Mouse (Mus musculus): ENCODE measurements around the gene Zfp993.
"Not testable (repeated sequence)": the region's sequence is repeated elsewhere in the genome, so short reads cannot be mapped to it uniquely, and the experiment has no call there.

Zfp993 gene

DNA sequence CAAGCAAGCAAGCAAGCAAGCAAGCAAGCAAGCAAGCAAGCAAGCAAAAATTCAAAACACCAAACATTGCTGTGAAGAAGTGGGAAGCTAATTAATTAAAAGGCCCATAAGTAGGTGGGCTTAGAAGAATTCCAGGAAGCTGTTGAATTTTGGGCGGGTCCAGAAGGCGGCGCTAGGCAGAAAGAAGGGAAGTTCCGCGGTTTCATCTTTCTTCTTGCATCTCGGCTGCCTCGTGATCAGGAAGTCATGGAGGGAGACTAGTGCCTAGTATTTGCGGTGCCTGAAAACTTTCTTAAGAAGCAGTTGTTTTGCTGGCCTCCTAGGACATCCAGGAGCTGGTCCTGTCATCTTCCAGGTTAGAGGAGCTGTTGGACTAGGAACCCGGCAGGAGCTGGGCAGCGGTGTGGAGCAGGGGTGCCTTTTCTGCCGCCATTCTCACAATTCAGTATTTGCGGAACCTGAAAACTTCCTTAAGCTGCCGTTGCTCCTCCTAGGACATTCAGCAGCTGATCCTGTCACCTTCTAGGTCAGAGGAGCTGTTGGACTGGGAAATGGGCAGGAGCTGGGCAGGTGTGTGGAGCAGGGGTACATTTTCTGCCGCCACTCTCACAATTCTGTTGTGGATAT, at the start of gene Zfp993:
TSS of gene Zfp993 (plus strand) at position 188 of the 627 bp plus-strand sequence.
- DNase-seq (ENCODE audit: low spot score in 2 of 2) = not testable (repeated sequence)

DNA sequence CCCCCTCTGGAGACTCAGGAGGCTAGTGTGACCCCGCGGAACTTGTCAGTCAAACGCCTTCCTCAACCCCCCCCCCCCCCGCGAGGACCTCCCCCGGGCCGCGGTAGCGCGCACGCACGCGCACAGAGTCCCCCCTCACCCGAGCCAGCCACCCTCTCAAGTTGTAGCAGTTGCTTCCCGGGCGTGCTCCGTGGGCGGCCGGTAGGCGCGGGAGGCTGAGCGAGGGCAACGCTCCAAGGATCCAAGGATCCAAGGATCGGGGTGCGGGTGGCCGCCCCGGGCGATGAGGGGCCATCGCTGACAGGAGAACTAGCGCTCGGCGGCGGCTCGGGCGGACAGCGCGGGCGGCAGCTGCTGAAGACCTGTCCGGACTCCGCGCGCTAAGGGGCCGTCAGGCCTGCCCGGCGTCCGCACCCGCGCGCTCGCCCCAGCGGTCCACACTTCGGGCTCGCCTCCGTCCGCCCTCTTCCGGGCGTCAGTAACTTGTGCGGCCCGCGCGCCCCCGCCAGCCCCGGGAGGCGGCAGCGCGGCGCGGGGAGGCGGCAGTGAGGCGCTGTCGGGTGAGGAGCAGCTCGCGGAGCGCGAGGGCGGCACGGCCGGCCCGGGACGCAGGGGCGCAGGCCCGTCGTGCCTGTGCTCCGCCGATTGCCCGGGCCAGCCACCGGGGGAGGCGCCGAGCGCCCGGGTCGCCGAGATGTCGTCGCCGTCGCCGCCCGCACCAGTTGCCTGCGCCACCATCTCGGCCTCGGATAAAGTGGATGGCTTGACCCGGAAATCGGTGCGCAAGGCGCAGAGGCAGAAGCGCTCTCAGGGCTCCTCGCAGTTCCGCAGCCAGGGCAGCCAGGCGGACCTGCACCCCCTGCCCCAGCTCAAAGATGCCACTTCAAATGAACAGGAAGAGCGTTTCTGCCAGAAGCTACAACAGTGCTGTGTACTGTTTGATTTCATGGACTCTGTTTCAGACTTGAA, 30.6 kb upstream of the Zfp993 start:
- not testable (repeated sequence) for DNase-seq (ENCODE audit: low spot score in 2 of 2)

DNA sequence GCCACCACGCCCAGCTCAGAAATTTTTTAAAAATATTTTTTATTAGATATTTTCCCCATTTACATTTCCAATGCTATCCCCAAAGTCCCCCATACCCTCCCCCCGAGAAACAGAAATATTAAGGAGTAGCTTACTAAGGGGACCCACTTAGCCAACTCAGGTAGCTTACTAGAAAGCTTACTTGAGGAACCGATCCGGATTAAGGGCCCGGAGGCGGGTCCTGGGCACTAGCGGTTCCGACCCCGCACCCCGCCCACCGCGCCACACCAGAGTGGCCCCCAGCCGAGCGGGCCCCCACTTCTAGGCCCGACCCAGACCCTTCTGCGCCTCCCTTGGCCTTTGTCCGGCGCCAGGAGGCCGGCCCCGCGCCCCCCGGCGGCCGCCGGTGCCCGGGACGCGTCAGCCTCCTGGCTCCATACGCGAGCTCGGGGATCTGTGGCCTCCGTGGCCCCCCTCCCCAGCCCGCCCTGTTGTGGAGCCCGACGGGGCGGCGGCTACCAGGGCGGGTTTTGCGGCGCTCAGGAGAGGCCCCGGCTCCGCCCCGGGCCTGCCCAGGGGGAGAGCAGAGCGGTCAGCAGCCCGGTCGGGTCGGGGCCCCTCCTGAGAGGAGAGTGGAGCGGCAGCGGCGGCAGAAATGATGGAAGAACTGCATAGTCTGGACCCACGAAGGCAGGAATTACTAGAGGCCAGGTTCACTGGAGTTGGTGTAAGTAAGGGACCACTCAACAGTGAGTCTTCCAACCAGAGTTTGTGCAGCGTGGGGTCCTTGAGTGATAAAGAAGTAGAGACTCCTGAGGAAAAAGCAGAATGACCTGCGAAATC, 7.0 kb upstream of the Zfp993 start:
- DNase-seq (ENCODE audit: low spot score in 2 of 2) = not testable (repeated sequence)

DNA sequence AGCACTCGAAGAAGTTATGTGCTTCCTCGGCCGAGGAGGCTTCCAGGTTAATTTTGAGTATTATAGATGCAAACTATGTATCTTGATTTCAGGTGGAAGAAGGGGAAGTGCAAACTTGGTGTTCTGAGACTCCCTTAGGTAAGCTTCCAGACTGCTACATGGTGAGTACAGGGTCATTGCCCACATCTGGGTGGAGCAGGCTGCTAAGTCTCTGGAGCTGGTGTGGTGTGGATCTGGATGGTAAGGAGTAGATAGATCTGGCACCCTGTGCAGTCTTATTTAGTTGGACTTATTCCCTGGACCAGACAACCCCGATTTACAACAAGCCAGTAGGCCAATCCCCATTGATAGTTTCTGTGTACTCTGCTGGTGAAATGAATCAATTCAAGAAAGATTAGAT, 33.6 kb downstream of the Zfp993 start:
- DNase-seq (ENCODE audit: low spot score in 2 of 2) = not testable (repeated sequence)

DNA sequence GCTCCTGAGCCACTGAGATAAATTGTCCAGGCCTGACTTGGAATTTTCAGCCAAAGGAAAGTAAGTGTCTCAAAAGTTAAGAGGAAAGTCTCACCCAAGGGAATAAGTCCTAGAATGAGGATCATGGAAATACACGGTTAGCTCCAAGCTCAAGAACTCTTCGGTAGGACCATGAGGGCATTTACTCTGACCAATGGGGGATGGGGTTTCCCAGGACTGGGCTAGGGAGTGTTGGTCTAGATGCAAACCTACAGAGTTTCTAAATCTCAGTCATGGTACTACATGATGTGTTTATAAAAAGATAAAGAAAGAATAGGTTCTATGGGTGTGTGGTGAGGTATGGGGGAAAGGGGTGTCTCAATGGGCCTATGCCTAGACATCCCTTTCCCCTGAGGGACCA, 38.9 kb downstream of the Zfp993 start:
- not testable (repeated sequence) for DNase-seq (ENCODE audit: low spot score in 2 of 2)

DNA sequence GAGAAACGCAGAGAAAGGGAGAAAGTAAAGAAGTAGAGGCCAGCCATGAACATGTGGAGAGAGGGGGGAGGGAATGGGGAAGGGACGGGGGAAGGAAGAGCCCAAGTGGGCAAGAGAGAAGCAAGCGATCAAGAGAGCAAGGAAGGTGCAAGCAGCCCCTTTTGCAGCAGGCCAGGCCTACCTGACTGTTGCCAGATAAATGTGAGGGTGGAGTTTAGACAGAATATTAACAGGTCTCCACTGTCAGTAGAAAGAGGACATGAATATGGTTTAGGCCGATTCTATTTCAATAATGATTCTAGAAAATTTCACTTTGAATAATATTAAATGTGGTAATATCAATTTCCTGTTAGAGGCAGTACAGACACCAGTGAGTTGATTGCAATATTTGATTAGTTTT, 39.4 kb downstream of the Zfp993 start:
- not testable (repeated sequence) for DNase-seq (ENCODE audit: low spot score in 2 of 2)

DNA sequence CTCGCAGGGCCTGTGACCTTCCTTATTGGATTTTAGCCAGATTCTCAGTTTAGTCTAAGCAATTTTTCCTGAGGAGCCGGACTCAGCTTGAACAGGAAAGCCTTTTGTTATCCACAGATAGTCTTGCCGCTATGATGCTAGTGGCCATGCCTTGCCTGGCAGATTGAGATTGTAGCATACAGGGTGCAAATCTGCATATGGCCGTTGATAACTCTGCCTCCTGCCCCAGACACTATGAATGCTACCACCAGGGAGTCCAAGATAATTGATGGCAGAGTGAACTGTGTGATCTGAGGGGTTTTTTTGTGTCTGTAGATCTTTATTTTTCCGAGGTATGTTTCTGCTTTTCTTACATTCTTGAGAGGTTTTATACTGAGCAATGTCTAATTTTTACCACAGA, 39.9 kb downstream of the Zfp993 start:
- DNase-seq (ENCODE audit: low spot score in 2 of 2) = not testable (repeated sequence)

Data from right cerebral cortex, adult 2 months (tissue).